Mouse (Mus musculus): ENCODE results near the gene Mtfr2.

DNA sequence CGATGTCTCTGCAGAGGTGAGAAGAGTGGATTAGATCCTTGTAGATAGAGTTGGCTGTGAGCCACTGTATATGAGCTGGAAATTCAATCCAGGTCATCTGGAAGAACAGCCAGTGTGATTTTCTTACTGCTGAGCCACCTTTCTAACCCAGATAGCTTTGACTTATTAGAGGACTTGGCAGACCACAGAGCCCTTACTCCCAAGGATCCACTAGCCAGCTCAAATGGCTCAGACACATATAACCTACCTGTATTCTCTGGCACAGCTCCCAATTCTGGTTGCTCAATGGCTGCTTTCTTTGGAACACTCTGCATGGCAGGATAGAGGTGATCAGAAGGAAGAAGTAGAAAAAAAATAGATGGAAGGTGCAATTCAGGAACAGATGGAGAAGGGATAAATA, 1.8 kb upstream of the Mtfr2 start:
- no peak for TF ChIP-seq CTCF (conservative IDR thresholded peaks at IDR 0.05; ENCODE audit: insufficient read depth, insufficient read length, low read depth, low read length)
- TF ChIP-seq POLR2A (IDR thresholded peaks at IDR 0.05; ENCODE audit: low read depth, low read length) = no peak

Data from kidney, adult 2 months (tissue).